Mouse (Mus musculus) gastrocnemius, adult 2 months (tissue): ENCODE results near the gene Sf3b1. TPM values are rescaled to one million over a fixed set of nuclear protein-coding genes. Genes with fewer than 3 reads are reported as not detected.
"Not testable (repeated sequence)": the region's sequence is repeated elsewhere in the genome, so short reads cannot be mapped to it uniquely, and the experiment has no call there.

Experiments used
- DNase-seq: peaks from one replicate; pipeline ENCODE4 v3.0.0; 2022
- H3K27ac ChIP-seq: fragments of 200-600 bp; 2 replicates; pipeline ENCODE4 v1.8.1; 2022; ENCODE audit warnings: mild to moderate bottlenecking
- H3K4me3 ChIP-seq: fragments of 200-600 bp; 2 replicates; pipeline ENCODE4 v1.8.1; 2022; ENCODE audit warnings: mild to moderate bottlenecking, moderate library complexity
- CTCF ChIP-seq: fragments of 200-600 bp; IDR thresholded peaks from 2 replicates; pipeline ENCODE4 v1.8.1; 2022; ENCODE audit warnings: antibody characterized with exemption, mild to moderate bottlenecking, moderate library complexity
- intact Hi-C: fragments of 180-260 bp; cut with DNase I; formaldehyde crosslinking; loops from one replicate; pipeline ENCODE4 v1.15.1; 2025
- total RNA-seq, 2 experiments: library from RNA; stranded (reverse); gene quantifications; 2 replicates each; pipeline ENCODE4 v1.2.3; 2021

Sf3b1 gene
- total RNA-seq, 2 experiments from 2014 or later = 53.6 to 56.3 TPM

DNA sequence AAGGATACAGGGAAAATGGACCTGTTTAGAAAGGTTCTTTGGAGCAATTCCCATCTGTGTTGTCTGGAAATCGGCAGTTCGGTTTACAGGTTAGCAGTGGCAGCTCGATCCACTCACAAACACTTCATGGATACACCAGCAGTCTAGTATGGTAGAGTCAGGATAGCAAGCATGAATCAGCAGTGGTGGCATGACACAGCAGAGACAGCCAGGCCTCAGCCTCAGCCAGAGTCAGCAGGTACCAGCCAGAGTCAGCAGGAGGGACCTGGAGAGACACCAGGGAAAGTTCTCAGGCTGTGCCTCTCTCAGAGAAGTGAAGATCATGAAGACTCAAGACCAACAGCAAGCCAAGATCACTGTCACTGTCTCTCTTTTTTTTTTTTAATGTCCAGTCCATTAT lies 60.4 kb downstream of the Sf3b1 start:
- Histone ChIP-seq H3K4me3 (no peak overlapping the region), H3K27ac (no peak overlapping the region)
- no peak for TF ChIP-seq CTCF
- intact Hi-C loops = no loop called here
- DNase-seq = no peak

DNA sequence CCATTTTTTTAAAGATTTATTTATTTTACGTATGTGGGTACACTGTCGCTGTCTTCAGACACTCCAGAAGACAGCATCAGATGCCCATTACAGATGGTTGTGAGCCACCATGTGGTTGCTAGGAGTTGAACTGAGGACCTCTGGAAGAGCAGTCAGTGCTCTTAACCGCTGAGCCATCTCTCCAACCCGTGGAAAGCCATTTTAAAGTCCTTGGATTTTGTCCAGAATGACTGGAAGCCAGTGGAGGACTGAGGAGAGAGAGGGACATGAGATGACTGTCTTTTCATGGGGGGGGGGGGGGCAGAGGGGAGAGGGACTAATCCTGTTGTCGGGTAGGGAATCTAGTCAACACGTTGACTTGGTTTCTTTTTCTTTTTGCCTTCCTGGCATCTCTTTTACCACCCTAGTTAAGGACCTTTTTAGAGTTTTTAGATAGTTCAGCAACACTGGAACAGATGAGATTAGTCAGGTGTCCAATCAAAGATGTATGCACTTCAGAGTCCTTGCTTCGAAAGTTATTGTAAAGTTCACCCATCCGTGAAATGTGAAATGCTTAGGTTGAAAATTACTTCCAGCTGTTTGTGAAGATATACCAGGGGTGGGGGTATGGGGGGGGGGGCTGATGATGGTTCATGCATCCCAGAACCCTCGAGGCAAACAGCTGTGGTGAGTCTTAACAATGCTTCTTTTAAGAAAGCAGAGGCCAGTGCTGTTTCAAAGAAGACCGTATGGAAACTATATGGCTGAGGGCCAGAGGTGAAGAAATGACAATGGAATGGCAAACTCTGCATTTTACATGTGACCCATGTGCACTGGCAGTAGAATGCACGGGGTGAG lies 61.9 kb downstream of the Sf3b1 start:
- TF ChIP-seq CTCF = no peak
- no peak overlapping the region for H3K27ac ChIP-seq
- intact Hi-C loops = no loop called here

DNA sequence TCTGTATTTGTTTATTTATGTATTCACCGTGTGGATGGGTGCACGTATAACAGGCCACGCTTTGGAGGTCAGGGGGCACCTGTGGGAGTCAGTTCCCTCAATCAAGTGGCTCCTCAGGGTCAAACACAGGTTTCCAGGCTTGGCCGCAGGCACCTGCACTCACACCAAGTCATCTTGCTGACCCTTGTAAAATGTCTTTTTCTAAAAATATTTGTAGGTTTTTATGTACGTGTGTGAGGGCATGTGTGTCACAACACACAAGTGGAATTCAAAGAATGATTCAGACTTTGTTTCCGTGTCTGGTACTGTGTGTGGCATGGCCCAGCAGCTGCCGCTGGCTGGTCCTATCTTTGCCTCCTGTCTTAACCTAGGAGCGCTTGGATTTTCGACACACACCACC lies 65.6 kb downstream of the Sf3b1 start:
- H3K27ac ChIP-seq = no peak overlapping the region
- intact Hi-C loops = no loop called here
- H3K4me3 ChIP-seq = no peak overlapping the region
- DNase-seq = no peak
- no peak for TF ChIP-seq CTCF

More for the DNA sequence above, 61.9 kb downstream of the Sf3b1 start:
- DNase-seq = no peak
- no peak overlapping the region for H3K4me3 ChIP-seq

- H3K27ac ChIP-seq = no peak overlapping the region
- no peak overlapping the region for H3K4me3 ChIP-seq
- no peak for DNase-seq
- intact Hi-C loops = no loop called here
- TF ChIP-seq CTCF = no peak
Measured at GRCm38 (mm10) chr1:54960613-54961165, 66.6 kb downstream of the Sf3b1 start.

DNA sequence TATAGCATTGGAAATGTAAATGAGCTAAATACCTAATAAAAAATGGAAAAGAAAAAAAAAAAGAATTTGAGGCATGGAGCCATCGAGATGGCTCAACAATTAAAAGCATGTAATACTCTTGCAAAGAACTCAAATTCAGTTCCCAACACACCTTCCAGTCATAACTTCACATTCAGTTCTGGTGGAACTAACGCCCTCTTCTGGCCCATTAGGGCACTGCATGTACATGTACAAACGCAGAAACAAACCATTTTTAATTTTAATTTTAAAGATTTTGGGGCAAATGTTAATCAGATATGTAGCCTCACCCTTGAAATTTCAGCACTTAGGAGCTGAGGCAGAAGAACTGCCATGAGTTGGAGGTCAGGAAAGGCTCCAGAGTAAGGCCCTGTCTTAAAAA lies 68.8 kb downstream of the Sf3b1 start:
- intact Hi-C loops = no loop called here
- no peak overlapping the region for H3K4me3 ChIP-seq
- DNase-seq = no peak
- H3K27ac ChIP-seq = no peak overlapping the region
- peak; percentile 44 for TF ChIP-seq CTCF

GRCm38 (mm10) chr1:54956995-54957394 lies 70.3 kb downstream of the Sf3b1 start:
- H3K27ac ChIP-seq, intact Hi-C loops, H3K4me3 ChIP-seq, DNase-seq: not testable (repeated sequence)

- H3K4me3 ChIP-seq = no peak overlapping the region
- H3K27ac ChIP-seq = no peak overlapping the region
- TF ChIP-seq CTCF = no peak
- DNase-seq = no peak
- intact Hi-C loops = no loop called here
Measured at GRCm38 (mm10) chr1:54954856-54955255, 72.4 kb downstream of the Sf3b1 start.

- TF ChIP-seq CTCF = no peak
- intact Hi-C loops = no loop called here
- H3K27ac ChIP-seq = no peak overlapping the region
- H3K4me3 ChIP-seq = no peak overlapping the region
- DNase-seq = no peak
Measured at GRCm38 (mm10) chr1:54944648-54945047, 82.6 kb downstream of the Sf3b1 start.

- Histone ChIP-seq H3K4me3 (no peak overlapping the region), H3K27ac (no peak overlapping the region)
- no peak for TF ChIP-seq CTCF
- intact Hi-C loops = no loop called here
- DNase-seq = no peak
Measured at GRCm38 (mm10) chr1:54935466-54935865, 91.8 kb downstream of the Sf3b1 start.

Other genes with a start within 250 kb of the Sf3b1 start
- 1 to 10 TPM; 7.5 to 9.6 TPM for gene Ankrd44, start 101.1 kb downstream of the Sf3b1 start, total RNA-seq
- gene Coq10b, start 25.3 kb upstream of the Sf3b1 start, total RNA-seq = 10 to 100 TPM; 13.7 to 17.0 TPM
- 100 to 1,000 TPM in 1 of 2 experiments, 10 to 100 TPM in 1; 77.1 to 120 TPM for gene Hspe1, start 60.7 kb upstream of the Sf3b1 start, total RNA-seq
- 100 to 1,000 TPM; 156 to 249 TPM for gene Hspd1, start 60.8 kb upstream of the Sf3b1 start, total RNA-seq
- 10 to 100 TPM; 34.2 to 41.9 TPM for gene Mob4, start 103.8 kb upstream of the Sf3b1 start, total RNA-seq
- 1 to 10 TPM; 3.3 to 4.9 TPM for gene Rftn2, start 199.3 kb upstream of the Sf3b1 start, total RNA-seq
- 1 to 10 TPM; 2.8 to 3.6 TPM for gene Mars2, start 209.7 kb upstream of the Sf3b1 start, total RNA-seq